21 mouse cellular contexts compared by ENCODE assay signal in the genomic region with DNA sequence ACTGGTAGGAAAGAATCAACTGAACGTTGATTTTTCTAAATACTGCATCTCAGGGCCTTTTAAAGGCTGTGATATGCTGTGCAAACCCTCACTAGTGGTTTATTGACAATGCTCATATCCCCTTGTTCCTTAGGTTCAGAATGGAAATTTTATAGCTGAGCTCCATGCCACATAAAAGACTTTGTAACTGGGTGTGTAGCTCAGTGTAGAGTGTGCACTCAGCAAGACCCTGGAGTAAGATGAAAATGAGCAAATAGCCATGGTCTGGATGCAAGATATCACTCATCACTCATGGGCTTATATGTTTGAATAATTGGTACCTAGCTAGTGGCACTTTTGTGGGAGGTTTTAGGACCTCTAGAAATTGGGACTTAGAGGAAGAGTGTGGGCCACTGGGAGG. TPM values are rescaled to one million over a fixed set of nuclear protein-coding genes. Genes with fewer than 3 reads are reported as not detected.
DNase-seq lines count a peak whose midpoint lies in the region; ATAC-seq and TF ChIP-seq lines count a peak whose summit lies in the region.
"Had no signal": no experiment of that assay in that cellular context is flagged by ENCODE, and none has a peak within 500 bp of the region (broad histone marks: within the 10 kb centered on the region; RNA-seq: fewer than 3 reads in every experiment).

No protein-coding gene starts in this region.

- H3K27ac ChIP-seq in intestine, embryonic 15.5 days: no peak overlapping the region
- H3K27ac ChIP-seq in intestine, postnatal 0 days (ENCODE audit: low read depth, low read length): no peak overlapping the region
- H3K27ac ChIP-seq in intestine, embryonic 16.5 days (ENCODE audit: low read length): no peak overlapping the region
- peak overlapping the region; percentile 68 for H3K27ac ChIP-seq in small intestine, adult 2 months (ENCODE audit: insufficient read depth, low read depth, low read length)

- H3K9ac ChIP-seq in intestine, embryonic 15.5 days: no peak overlapping the region
- H3K9ac ChIP-seq in intestine, postnatal 0 days (ENCODE audit: low read depth, low read length): no peak overlapping the region
- H3K9ac ChIP-seq in intestine, embryonic 16.5 days (ENCODE audit: low read depth, low read length): no peak overlapping the region

- DNase-seq in heart, adult 11 months: no peak
- DNase-seq in heart, postnatal 14 days: no peak
- DNase-seq: adrenal gland, adult 2 months; adrenal gland, adult 8-10 months; adrenal gland, postnatal 10 days; adrenal gland, postnatal 14 days; adrenal gland, postnatal 25 days; adrenal gland, postnatal 36 days; B cell, adult 2 months; cerebellum, adult 11 months; cerebellum, adult 11-12 months; cerebellum, adult 18-20 months had no signal

- H3K36me3 ChIP-seq in intestine, embryonic 15.5 days: no peaks in the 10 kb centered on the region
- no peaks in the 10 kb centered on the region for H3K36me3 ChIP-seq in intestine, postnatal 0 days (ENCODE audit: control insufficient read depth, insufficient read depth)
- no peaks in the 10 kb centered on the region for H3K36me3 ChIP-seq in intestine, embryonic 16.5 days (ENCODE audit: control insufficient read depth, insufficient read depth, low read length)
- H3K36me3 ChIP-seq in small intestine, adult 2 months (ENCODE audit: control insufficient read depth, insufficient read depth, low read length): no peaks in the 10 kb centered on the region
- H3K36me3 ChIP-seq: G1E had no signal

- TF ChIP-seq CTCF in intestine, postnatal 0 days (IDR thresholded peaks at IDR 0.05; ENCODE audit: low read depth): no peak
- TF ChIP-seq CTCF in small intestine, adult 2 months (IDR thresholded peaks at IDR 0.05; ENCODE audit: extremely low read depth, insufficient read length, insufficient replicate concordance, low read depth, low read length): no peak

- peak; percentile 55 for ATAC-seq in intestine, embryonic 15.5 days
- ATAC-seq in intestine, postnatal 0 days: no peak
- ATAC-seq in intestine, embryonic 16.5 days: peak; percentile 73
- ATAC-seq: activated CD4-positive, CD25-positive, alpha-beta regulatory T cell, adult 4 months; CD4-positive, CD25-positive, alpha-beta regulatory T cell, adult 4 months; Patski had no signal

- no peaks in the 10 kb centered on the region for H3K9me3 ChIP-seq in intestine, embryonic 15.5 days
- no peaks in the 10 kb centered on the region for H3K9me3 ChIP-seq in intestine, postnatal 0 days (ENCODE audit: control insufficient read depth)
- H3K9me3 ChIP-seq in intestine, embryonic 16.5 days (ENCODE audit: control insufficient read depth, low read length): no peaks in the 10 kb centered on the region
- H3K9me3 ChIP-seq: G1E had no signal

- WGBS in intestine, embryonic 15.5 days: 50% methylated on average over 1 of the region's 1 CpGs
- 40% methylated on average over 1 of the region's 1 CpGs for WGBS in intestine, postnatal 0 days
- 43% methylated on average over 1 of the region's 1 CpGs for WGBS in intestine, embryonic 16.5 days
- 23% methylated on average over 1 of the region's 1 CpGs for WGBS in small intestine, adult 2 months

- no peak for TF ChIP-seq POLR2A in small intestine, adult 2 months (IDR thresholded peaks at IDR 0.05; ENCODE audit: low read depth, low read length)

- H3K27me3 ChIP-seq in intestine, embryonic 15.5 days (replicated peaks): no peaks in the 10 kb centered on the region
- no peaks in the 10 kb centered on the region for H3K27me3 ChIP-seq in intestine, postnatal 0 days (replicated peaks; ENCODE audit: control insufficient read depth, insufficient read depth, low read length)
- H3K27me3 ChIP-seq in intestine, embryonic 16.5 days (replicated peaks; ENCODE audit: control insufficient read depth, insufficient read depth, low read length): no peaks in the 10 kb centered on the region; the same call in 1 of the 2 replicates
- no peaks in the 10 kb centered on the region for H3K27me3 ChIP-seq in small intestine, adult 2 months (ENCODE audit: control insufficient read depth, insufficient read depth, low read length)
- H3K27me3 ChIP-seq: CH12.LX, Patski had no signal

- no peaks in the 10 kb centered on the region for H3K4me1 ChIP-seq in intestine, embryonic 15.5 days (replicated peaks)
- H3K4me1 ChIP-seq in intestine, postnatal 0 days (replicated peaks; ENCODE audit: control insufficient read depth, insufficient read depth, low read length): no peaks in the 10 kb centered on the region
- no peaks in the 10 kb centered on the region for H3K4me1 ChIP-seq in intestine, embryonic 16.5 days (ENCODE audit: control insufficient read depth, insufficient read depth, low read length)
- H3K4me1 ChIP-seq in small intestine, adult 2 months (ENCODE audit: control insufficient read depth, insufficient read depth, insufficient read length, low read length): peaks cover 3% of the 10 kb centered on the region; the same call in 1 of the 2 replicates

- no peak overlapping the region for H3K4me2 ChIP-seq in intestine, embryonic 15.5 days (replicated peaks)
- no peak overlapping the region for H3K4me2 ChIP-seq in intestine, postnatal 0 days (replicated peaks; ENCODE audit: low read depth)
- H3K4me2 ChIP-seq in intestine, embryonic 16.5 days (ENCODE audit: low read depth, low read length): no peak overlapping the region

- intact Hi-C loops in heart, postnatal 14 days (cut with DNase I): loop anchor here (10.0 kb wide), 1 partner anchor 187 kb away; no protein-coding TSS in a partner anchor

- no peak overlapping the region for H3K4me3 ChIP-seq in intestine, embryonic 15.5 days (replicated peaks)
- no peak overlapping the region for H3K4me3 ChIP-seq in intestine, postnatal 0 days (ENCODE audit: low read depth, low read length)
- H3K4me3 ChIP-seq in intestine, embryonic 16.5 days (ENCODE audit: low read length): no peak overlapping the region
- no peak overlapping the region for H3K4me3 ChIP-seq in small intestine, adult 2 months (ENCODE audit: low read depth, low read length)

RNA-seq across cellular contexts. Expression of gene Lin7c, which starts 9.0 kb away (rescaled TPM):
- 64.3 and 72.0 TPM in 2 replicates for polyA plus RNA-seq in intestine, embryonic 15.5 days (2015; fragmentation: Nextera tagmentation; extraction: Ambion mirVana)
- 37.1 and 40.3 TPM in 2 replicates for polyA plus RNA-seq in intestine, postnatal 0 days (2015; fragmentation: Nextera tagmentation; extraction: Ambion mirVana)
- polyA plus RNA-seq in intestine, embryonic 16.5 days (2015; fragmentation: Nextera tagmentation; extraction: Ambion mirVana): 61.9 and 67.0 TPM in 2 replicates
- polyA plus RNA-seq in small intestine, adult 2 months (2012; rRNA removed): 2.0 and 3.8 TPM in 2 replicates
- 10 to 100 TPM; 45.2 to 46.4 TPM for total RNA-seq in heart, postnatal 14 days (2021)

RNA-seq across cellular contexts. Expression of gene Lgr4, which starts 35.8 kb away (rescaled TPM):
- polyA plus RNA-seq in intestine, embryonic 15.5 days (2015; fragmentation: Nextera tagmentation; extraction: Ambion mirVana): 27.6 and 29.4 TPM in 2 replicates
- polyA plus RNA-seq in intestine, postnatal 0 days (2015; fragmentation: Nextera tagmentation; extraction: Ambion mirVana): 15.0 and 15.9 TPM in 2 replicates
- 18.9 and 19.0 TPM in 2 replicates for polyA plus RNA-seq in intestine, embryonic 16.5 days (2015; fragmentation: Nextera tagmentation; extraction: Ambion mirVana)
- polyA plus RNA-seq in small intestine, adult 2 months (2012; rRNA removed): 12.0 and 51.4 TPM in 2 replicates
- 10 to 100 TPM; 28.0 to 29.2 TPM for total RNA-seq in heart, postnatal 14 days (2021)
